Mouse (Mus musculus) MEL (cell line): ENCODE results near the gene Aip. TPM values are rescaled to one million over a fixed set of nuclear protein-coding genes. Genes with fewer than 3 reads are reported as not detected.

Source experiments
- DNase-seq: peaks from one replicate; pipeline ENCODE4 v3.0.0; 2011; ENCODE audit warnings: low read depth, low spot score
- H3K27ac ChIP-seq: 2 replicates; pipeline ENCODE4 v1.5.1; 2012; ENCODE audit warnings: low read depth, mild to moderate bottlenecking, control low read depth, low read length, moderate library complexity; ENCODE audit not compliant: control insufficient read depth
- H3K27me3 ChIP-seq, 2 experiments: fragments of 150-350 bp in 1 of 2; sonication (generic) in 1 of 2; 2 replicates each; pipeline ENCODE4 v1.6.1; 2012; ENCODE audit warnings: low read length in 2 of 2, mild to moderate bottlenecking in 2 of 2, improper control_type of control experiment in 1 of 2, moderate library complexity in 1 of 2; ENCODE audit not compliant: insufficient read depth in 2 of 2, control insufficient read depth in 1 of 2
- H3K36me3 ChIP-seq, 2 experiments: 2 replicates each; pipeline ENCODE4 v1.6.1; 2012 to 2014; ENCODE audit warnings: low read length in 2 of 2, improper control_type of control experiment in 1 of 2, inconsistent platforms in 1 of 2, mild to moderate bottlenecking in 1 of 2; ENCODE audit not compliant: insufficient read depth in 2 of 2, control insufficient read depth in 1 of 2
- H3K4me1 ChIP-seq, 2 experiments: fragments of 150-350 bp in 1 of 2; sonication (generic) in 1 of 2; 2 replicates each; pipeline ENCODE4 v1.6.1; 2012; ENCODE audit warnings: low read length in 2 of 2, improper control_type of control experiment in 1 of 2, mild to moderate bottlenecking in 1 of 2; ENCODE audit not compliant: insufficient read depth in 2 of 2, control insufficient read depth in 1 of 2
- H3K4me3 ChIP-seq, 2 experiments: fragments of 150-350 bp in 1 of 2; sonication (generic) in 1 of 2; 2 replicates each; pipeline ENCODE4 v1.5.1; 2012; ENCODE audit warnings: low read depth in 2 of 2, low read length in 2 of 2, mild to moderate bottlenecking in 2 of 2, moderate library complexity in 2 of 2, control low read depth in 1 of 2, improper control_type of control experiment in 1 of 2; ENCODE audit not compliant: control insufficient read depth in 1 of 2, insufficient read depth in 1 of 2
- H3K79me2 ChIP-seq: 2 replicates; pipeline ENCODE4 v1.6.1; 2012; ENCODE audit warnings: mild to moderate bottlenecking, low read length, moderate library complexity; ENCODE audit not compliant: control insufficient read depth, poor library complexity, insufficient read depth
- H3K9ac ChIP-seq: 2 replicates; pipeline ENCODE4 v1.6.1; 2012; ENCODE audit warnings: low read depth, mild to moderate bottlenecking, control low read depth, low read length, moderate library complexity; ENCODE audit not compliant: control insufficient read depth, poor library complexity, severe bottlenecking
- H3K9me3 ChIP-seq: fragments of 150-350 bp; sonication (generic); replicated peaks from 2 replicates; pipeline ENCODE4 v1.6.1; 2012; ENCODE audit warnings: mild to moderate bottlenecking, low read length, improper control_type of control experiment, moderate library complexity; ENCODE audit not compliant: insufficient read depth
- BHLHE40 ChIP-seq: IDR thresholded peaks from 2 replicates; pipeline ENCODE4 v1.6.1; 2012; ENCODE audit warnings: low read depth, mild to moderate bottlenecking, inconsistent platforms, low read length, improper control_type of control experiment, borderline replicate concordance
- CHD1 ChIP-seq: IDR thresholded peaks from 2 replicates; pipeline ENCODE4 v1.6.1; 2012; ENCODE audit warnings: low read depth, mild to moderate bottlenecking, inconsistent platforms, low read length, improper control_type of control experiment
- CHD2 ChIP-seq: IDR thresholded peaks from 2 replicates; pipeline ENCODE4 v1.6.1; 2011; ENCODE audit warnings: low read length, improper control_type of control experiment
- CTCF ChIP-seq, 3 experiments: IDR thresholded peaks in 2 of 3; conservative IDR thresholded peaks in 1 of 3; 2 replicates each; pipeline ENCODE4 v1.5.1; 2011 to 2012; ENCODE audit warnings: low read length in 3 of 3, low read depth in 2 of 3, mild to moderate bottlenecking in 2 of 3, improper control_type of control experiment in 1 of 3, inconsistent platforms in 1 of 3, mixed read lengths in 1 of 3, moderate library complexity in 1 of 3; ENCODE audit not compliant: control insufficient read depth in 1 of 3, insufficient read depth in 1 of 3, poor library complexity in 1 of 3, severe bottlenecking in 1 of 3
- E2F4 ChIP-seq: IDR thresholded peaks from 2 replicates; pipeline ENCODE4 v1.6.1; 2011; ENCODE audit warnings: low read depth, low read length, improper control_type of control experiment, borderline replicate concordance
- ELF1 ChIP-seq: IDR thresholded peaks from 2 replicates; pipeline ENCODE4 v1.6.1; 2014; ENCODE audit warnings: low read depth, mild to moderate bottlenecking, inconsistent platforms, low read length, improper control_type of control experiment, moderate library complexity
- EP300 ChIP-seq, 2 experiments: IDR thresholded peaks; 2 replicates each; pipeline ENCODE4 v1.6.1; 2011; ENCODE audit warnings: improper control_type of control experiment in 2 of 2, low read length in 2 of 2, low read depth in 1 of 2, mild to moderate bottlenecking in 1 of 2
- ETS1 ChIP-seq: IDR thresholded peaks from 2 replicates; pipeline ENCODE4 v1.6.1; 2012; ENCODE audit warnings: low read depth, mild to moderate bottlenecking, inconsistent platforms, low read length, improper control_type of control experiment, moderate library complexity
- GABPA ChIP-seq: IDR thresholded peaks from 2 replicates; pipeline ENCODE4 v1.6.1; 2012; ENCODE audit warnings: low read depth, mild to moderate bottlenecking, inconsistent platforms, low read length, improper control_type of control experiment, moderate library complexity
- GATA1 ChIP-seq: IDR thresholded peaks from 2 replicates; pipeline ENCODE4 v1.6.1; 2011; ENCODE audit warnings: low read depth, low read length, improper control_type of control experiment
- HCFC1 ChIP-seq: IDR thresholded peaks from 2 replicates; pipeline ENCODE4 v1.6.1; 2012; ENCODE audit warnings: low read depth, mild to moderate bottlenecking, inconsistent platforms, low read length, improper control_type of control experiment, moderate library complexity
- JUND ChIP-seq: IDR thresholded peaks from 2 replicates; pipeline ENCODE4 v1.6.1; 2011; ENCODE audit warnings: low read depth, mild to moderate bottlenecking, improper control_type of control experiment, low read length
- KAT2A ChIP-seq: conservative IDR thresholded peaks from 2 replicates; pipeline ENCODE4 v1.6.1; 2012; ENCODE audit warnings: low read depth, low read length, improper control_type of control experiment, inconsistent platforms
- MAFK ChIP-seq: IDR thresholded peaks from 2 replicates; pipeline ENCODE4 v1.6.1; 2011; ENCODE audit warnings: low read depth, mild to moderate bottlenecking, low read length, improper control_type of control experiment, borderline replicate concordance
- MAX ChIP-seq: IDR thresholded peaks from 2 replicates; pipeline ENCODE4 v1.6.1; 2011; ENCODE audit warnings: low read length, improper control_type of control experiment
- MAZ ChIP-seq: IDR thresholded peaks from 2 replicates; pipeline ENCODE4 v1.6.1; 2012; ENCODE audit warnings: low read depth, mild to moderate bottlenecking, inconsistent platforms, low read length, improper control_type of control experiment
- MEF2A ChIP-seq: IDR thresholded peaks from 2 replicates; pipeline ENCODE4 v1.6.1; 2014; ENCODE audit warnings: low read depth, mild to moderate bottlenecking, inconsistent platforms, low read length, improper control_type of control experiment; ENCODE audit not compliant: poor library complexity, insufficient replicate concordance, severe bottlenecking; ENCODE audit errors: extremely low read depth
- MXI1 ChIP-seq: IDR thresholded peaks from 2 replicates; pipeline ENCODE4 v1.6.1; 2011; ENCODE audit warnings: mild to moderate bottlenecking, low read depth, low read length, improper control_type of control experiment
- MYB ChIP-seq: IDR thresholded peaks from 2 replicates; pipeline ENCODE4 v1.6.1; 2011; ENCODE audit warnings: mild to moderate bottlenecking, low read depth, low read length, improper control_type of control experiment
- MYC ChIP-seq: IDR thresholded peaks from 2 replicates; pipeline ENCODE4 v1.6.1; 2011; ENCODE audit warnings: low read depth, mild to moderate bottlenecking, low read length, improper control_type of control experiment, moderate library complexity
- NELFE ChIP-seq: IDR thresholded peaks from 2 replicates; pipeline ENCODE4 v1.6.1; 2011; ENCODE audit warnings: low read depth, low read length, improper control_type of control experiment
- POLR2A ChIP-seq, 2 experiments: IDR thresholded peaks; 2 replicates each; pipeline ENCODE4 v1.6.1; 2011 to 2012; ENCODE audit warnings: low read length in 2 of 2, mild to moderate bottlenecking in 2 of 2, control low read depth in 1 of 2, improper control_type of control experiment in 1 of 2, low read depth in 1 of 2, moderate library complexity in 1 of 2; ENCODE audit not compliant: control insufficient read depth in 1 of 2, insufficient read depth in 1 of 2, poor library complexity in 1 of 2
- POLR2AphosphoS2 ChIP-seq: IDR thresholded peaks from 2 replicates; pipeline ENCODE4 v1.6.1; 2011; ENCODE audit warnings: low read length, improper control_type of control experiment
- POLR2AphosphoS5 ChIP-seq: IDR thresholded peaks from 2 replicates; pipeline ENCODE4 v1.6.1; 2012; ENCODE audit warnings: low read depth, borderline replicate concordance, mild to moderate bottlenecking, inconsistent platforms, low read length, moderate library complexity, mixed read lengths
- RAD21 ChIP-seq: IDR thresholded peaks from 2 replicates; pipeline ENCODE4 v1.6.1; 2011; ENCODE audit warnings: mild to moderate bottlenecking, low read depth, low read length, improper control_type of control experiment
- RCOR1 ChIP-seq: IDR thresholded peaks from 2 replicates; pipeline ENCODE4 v1.6.1; 2012; ENCODE audit warnings: low read depth, mild to moderate bottlenecking, inconsistent platforms, low read length, improper control_type of control experiment
- SIN3A ChIP-seq: IDR thresholded peaks from 2 replicates; pipeline ENCODE4 v1.6.1; 2012; ENCODE audit warnings: low read length, improper control_type of control experiment, inconsistent platforms
- SMC3 ChIP-seq: IDR thresholded peaks from 2 replicates; pipeline ENCODE4 v1.6.1; 2011; ENCODE audit warnings: low read depth, low read length, improper control_type of control experiment
- TAL1 ChIP-seq: IDR thresholded peaks from 2 replicates; pipeline ENCODE4 v1.6.1; 2012; ENCODE audit warnings: mild to moderate bottlenecking, inconsistent platforms, low read length, moderate library complexity, mixed read lengths
- TBP ChIP-seq: IDR thresholded peaks from 2 replicates; pipeline ENCODE4 v1.8.0; 2011; ENCODE audit warnings: low read depth, low read length, improper control_type of control experiment
- TCF12 ChIP-seq: IDR thresholded peaks from 2 replicates; pipeline ENCODE4 v1.6.1; 2014; ENCODE audit warnings: low read depth, mild to moderate bottlenecking, inconsistent platforms, low read length, improper control_type of control experiment, moderate library complexity
- UBTF ChIP-seq: IDR thresholded peaks from 2 replicates; pipeline ENCODE4 v1.6.1; 2012; ENCODE audit warnings: low read depth, mild to moderate bottlenecking, inconsistent platforms, low read length, improper control_type of control experiment, moderate library complexity, borderline replicate concordance; ENCODE audit not compliant: insufficient read depth
- USF1 ChIP-seq: IDR thresholded peaks from 2 replicates; pipeline ENCODE4 v1.6.1; 2014; ENCODE audit warnings: low read depth, mild to moderate bottlenecking, inconsistent platforms, low read length, improper control_type of control experiment, moderate library complexity
- USF2 ChIP-seq, 2 experiments: IDR thresholded peaks; 2 replicates each; pipeline ENCODE4 v1.6.1; 2011 to 2012; ENCODE audit warnings: improper control_type of control experiment in 2 of 2, low read length in 2 of 2, borderline replicate concordance in 1 of 2, inconsistent platforms in 1 of 2, low read depth in 1 of 2, mild to moderate bottlenecking in 1 of 2; ENCODE audit not compliant: insufficient read depth in 1 of 2
- ZC3H11A ChIP-seq: IDR thresholded peaks from 2 replicates; pipeline ENCODE4 v1.6.1; 2012; ENCODE audit warnings: low read depth, mild to moderate bottlenecking, inconsistent platforms, low read length, improper control_type of control experiment
- ZKSCAN1 ChIP-seq: IDR thresholded peaks from 2 replicates; pipeline ENCODE4 v1.6.1; 2012; ENCODE audit warnings: low read depth, mild to moderate bottlenecking, inconsistent platforms, low read length, improper control_type of control experiment, moderate library complexity
- ZMIZ1 ChIP-seq: IDR thresholded peaks from 2 replicates; pipeline ENCODE4 v1.6.1; 2012; ENCODE audit warnings: low read depth, mild to moderate bottlenecking, inconsistent platforms, low read length, improper control_type of control experiment, moderate library complexity
- ZNF384 ChIP-seq: IDR thresholded peaks from 2 replicates; pipeline ENCODE4 v1.6.1; 2012; ENCODE audit warnings: low read depth, mild to moderate bottlenecking, inconsistent platforms, low read length, improper control_type of control experiment
- polyA plus RNA-seq, 2 experiments: library from polyadenylated mRNA; stranded (reverse) in 1 of 2; unstranded in 1 of 2; fragments of >175 nt in 1 of 2; fragments of >200 nt in 1 of 2; gene quantifications; 2 replicates each; pipeline versions ENCODE4 v1.2.1 to v1.2.4; 2012; ENCODE audit warnings: low replicate concordance in 2 of 2, low read depth in 1 of 2; ENCODE audit not compliant: insufficient read length in 2 of 2, insufficient read depth in 1 of 2, missing spikeins in 1 of 2
- total RNA-seq: library from RNA; depleted of rRNA; stranded (reverse); fragments of 300-350 nt; gene quantifications from 2 replicates; pipeline ENCODE4 v1.2.3, GENCODE M21; 2012

Gene Aip
- total and polyA plus RNA-seq, 3 experiments, result 37.8 to 101 TPM; not detected in 1

DNA sequence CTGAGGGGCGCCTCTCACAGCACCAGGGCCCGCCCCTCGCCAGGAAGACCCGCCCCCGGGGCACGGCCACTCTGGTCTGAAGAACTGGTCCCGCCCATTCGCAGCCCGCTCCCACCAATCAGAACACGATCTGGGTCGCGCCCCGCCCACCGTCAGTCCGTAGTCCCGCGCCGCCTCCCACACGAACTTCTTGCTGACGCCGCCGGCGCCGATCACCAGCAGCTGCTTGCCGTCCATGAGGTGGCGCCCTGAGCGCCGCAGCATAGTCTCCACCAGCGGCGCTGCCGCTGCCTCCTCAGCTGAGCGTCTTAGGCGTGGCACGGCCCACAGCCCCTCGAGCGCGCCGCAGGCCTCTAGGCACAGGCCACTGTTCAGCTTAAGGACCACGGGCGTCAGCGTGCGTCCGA, 43.7 kb upstream of the Aip start:
- peak overlapping the region; percentile 71 to 85 for H3K4me3 ChIP-seq
- no peaks in the 10 kb centered on the region for H3K9me3 ChIP-seq
- peaks cover 0 to 8% of the 10 kb centered on the region in 2 experiments; a peak in 3 of 4 replicates for H3K4me1 ChIP-seq
- H3K27me3 ChIP-seq, result no peaks in the 10 kb centered on the region
- no peaks in the 10 kb centered on the region; the same call in 1 of the 2 replicates for H3K79me2 ChIP-seq
- H3K36me3 ChIP-seq, result peaks cover 0 to 4% of the 10 kb centered on the region in 2 experiments; a peak in 2 of 4 replicates
- peak overlapping the region; percentile 39 for H3K27ac ChIP-seq
- peak overlapping the region; percentile 89 for H3K9ac ChIP-seq
- peak; percentile 98 for DNase-seq
- TF ChIP-seq NELFE, result peak; percentile 83
- peak; percentile 56; the same call in 1 of the 2 replicates for TF ChIP-seq MAZ
- TF ChIP-seq RCOR1, result no peak
- no peak for TF ChIP-seq E2F4
- TF ChIP-seq ELF1, result peak; percentile 44; the same call in 1 of the 2 replicates
- no peak for TF ChIP-seq USF1
- TF ChIP-seq GATA1, result no peak
- TF ChIP-seq JUND, result no peak
- no peak for TF ChIP-seq TAL1
- no peak for TF ChIP-seq MEF2A
- TF ChIP-seq MXI1, result peak; percentile 89
- no peak for TF ChIP-seq EP300 (IDR thresholded peaks at IDR 0.05; ENCODE audit: low read depth in 1 of 2, low read length in 2 of 2)
- TF ChIP-seq MAX, result peak; percentile 81
- TF ChIP-seq HCFC1, result peak; percentile 72
- no peak for TF ChIP-seq UBTF
- TF ChIP-seq POLR2A (IDR thresholded peaks at IDR 0.05; ENCODE audit: control insufficient read depth in 1 of 2, insufficient read depth in 1 of 2, low read depth in 1 of 2, low read length in 2 of 2, poor library complexity in 1 of 2), result peak; percentile 70 to 88
- TF ChIP-seq ETS1, result peak; percentile 62; the same call in 1 of the 2 replicates
- peak; percentile 81 for TF ChIP-seq SMC3
- no peak for TF ChIP-seq ZKSCAN1
- no peak for TF ChIP-seq MYB
- no peak for TF ChIP-seq BHLHE40
- peak; percentile 38 to 95 (median 88); a peak in 5 of 6 replicates for TF ChIP-seq CTCF (IDR thresholded peaks at IDR 0.05 in 2 of 3, conservative IDR thresholded peaks at IDR 0.05 in 1 of 3; ENCODE audit: control insufficient read depth in 1 of 3, insufficient read depth in 1 of 3, low read depth in 2 of 3, low read length in 3 of 3, poor library complexity in 1 of 3, severe bottlenecking in 1 of 3)
- no peak for TF ChIP-seq USF2 (IDR thresholded peaks at IDR 0.05; ENCODE audit: borderline replicate concordance in 1 of 2, insufficient read depth in 1 of 2, low read depth in 1 of 2, low read length in 2 of 2)
- TF ChIP-seq TCF12, result peak; percentile 36; the same call in 1 of the 2 replicates
- TF ChIP-seq SIN3A, result peak; percentile 83
- TF ChIP-seq MAFK, result no peak
- peak; percentile 89 for TF ChIP-seq ZMIZ1
- peak; percentile 45 for TF ChIP-seq RAD21
- TF ChIP-seq MYC, result peak; percentile 72; the same call in 1 of the 2 replicates
- TF ChIP-seq TBP, result peak; percentile 48; the same call in 1 of the 2 replicates
- TF ChIP-seq CHD1, result no peak
- TF ChIP-seq GABPA, result no peak
- TF ChIP-seq ZC3H11A, result peak; percentile 45; the same call in 1 of the 2 replicates
- TF ChIP-seq POLR2AphosphoS5, result no peak
- TF ChIP-seq ZNF384, result no peak
- no peak for TF ChIP-seq CHD2
- TF ChIP-seq KAT2A, result no peak
- peak; percentile 61; the same call in 1 of the 2 replicates for TF ChIP-seq POLR2AphosphoS2
